Mouse (Mus musculus) cerebellum, postnatal 25 days (tissue): ENCODE measurements around the gene Ncoa1.
"Not testable (repeated sequence)": the region's sequence is repeated elsewhere in the genome, so short reads cannot be mapped to it uniquely, and the experiment has no call there.

Source experiments
- DNase-seq, 2 experiments: peaks; one replicate each; pipeline ENCODE4 v3.0.0; 2021; ENCODE audit warnings: mixed read lengths in 2 of 2

Ncoa1 gene

DNA sequence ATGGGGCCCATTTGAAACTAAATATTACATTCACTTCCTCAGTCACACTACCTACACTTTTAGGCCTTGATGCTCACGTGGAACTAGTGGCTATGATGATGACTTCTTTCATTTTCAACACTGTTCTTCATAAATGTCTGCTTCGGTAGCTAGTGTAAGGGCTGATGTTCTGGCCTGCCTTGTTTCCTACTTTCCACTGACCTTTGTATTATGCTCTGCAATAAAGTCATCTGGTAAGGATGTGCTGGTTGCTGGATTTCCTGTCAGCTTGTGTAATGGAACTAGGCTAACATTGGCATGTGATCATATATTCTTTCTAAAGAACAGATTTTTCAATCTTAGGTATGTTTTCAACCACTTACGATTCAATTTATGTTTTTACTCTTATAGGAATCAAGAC is 177.7 kb downstream of the Ncoa1 start:
- DNase-seq: no peak

DNA sequence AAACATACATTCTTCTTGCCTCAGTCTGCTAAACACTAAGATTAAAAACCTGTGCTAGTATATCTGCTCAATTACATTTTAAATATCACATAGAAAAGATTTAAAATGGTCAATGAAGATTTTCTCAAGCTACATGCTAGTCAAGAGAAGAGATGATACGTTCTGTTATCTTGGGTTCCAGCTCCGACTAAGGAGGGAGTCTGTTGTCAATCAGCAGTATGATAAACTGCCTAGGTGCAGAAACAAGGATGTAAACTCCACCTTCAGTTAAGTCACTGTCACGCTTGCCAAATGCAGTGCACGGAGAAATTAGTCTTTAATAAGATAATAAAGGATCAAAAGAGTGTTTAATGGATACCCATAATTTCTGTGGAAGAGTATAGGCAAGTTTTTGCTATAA is 178.4 kb downstream of the Ncoa1 start:
- no peak for DNase-seq

DNA sequence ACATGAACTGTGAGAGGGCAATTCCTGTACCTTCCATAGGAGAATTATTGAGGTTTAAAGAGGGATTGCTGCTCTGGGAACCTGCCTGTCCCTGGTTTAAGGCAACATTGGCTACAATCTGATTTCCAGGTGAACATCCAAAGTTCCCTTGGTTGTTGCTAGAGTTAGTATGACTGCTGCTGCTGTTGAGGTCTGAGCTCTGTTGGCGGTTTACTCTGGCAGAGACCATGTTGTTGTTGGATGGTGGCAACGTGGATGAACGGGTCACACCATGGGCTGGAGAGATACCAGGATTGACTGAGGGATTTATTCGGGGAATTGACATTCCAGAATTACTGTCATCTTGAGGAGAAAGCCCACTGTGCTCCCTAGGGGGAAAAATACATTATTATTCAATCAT is 181.1 kb downstream of the Ncoa1 start:
- DNase-seq: no peak

DNA sequence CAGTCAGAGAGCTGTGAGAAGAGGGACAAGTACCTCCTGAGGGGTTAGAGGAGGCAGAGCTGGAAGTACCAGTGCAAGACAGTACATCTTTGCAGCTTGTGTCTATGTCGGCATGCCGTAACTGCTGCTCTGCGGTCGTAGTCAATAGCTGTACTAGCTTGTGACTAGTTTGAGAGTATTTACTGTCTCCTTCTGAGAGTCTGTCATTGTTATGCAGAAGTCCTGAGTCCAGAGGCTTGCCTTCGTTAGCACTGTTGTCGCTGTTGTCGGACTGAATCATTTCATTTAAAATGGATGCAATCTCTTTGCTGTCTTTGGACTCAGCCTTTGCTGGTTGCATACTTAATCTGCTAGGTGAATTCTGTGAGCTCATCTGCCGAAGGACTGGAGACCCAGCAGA is 181.7 kb downstream of the Ncoa1 start:
- DNase-seq: no peak

DNA sequence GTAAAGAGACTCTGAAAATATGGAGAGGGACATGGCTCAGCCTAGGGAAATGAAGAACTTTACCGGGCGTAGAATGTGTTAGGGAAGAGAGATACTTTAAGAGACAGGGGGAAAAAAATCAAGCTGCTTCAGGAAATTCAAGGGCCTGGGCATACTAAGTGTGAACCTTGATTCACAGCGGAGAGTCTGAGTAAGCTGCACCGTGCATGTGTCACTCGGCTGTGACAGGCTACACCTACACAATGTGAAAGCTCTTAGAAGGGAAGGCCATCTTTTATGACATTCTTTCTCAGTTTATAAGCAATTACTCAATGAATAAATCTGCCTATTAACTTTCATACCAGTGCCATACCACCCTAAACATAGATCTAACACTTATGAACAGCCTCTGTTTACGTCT is 183.2 kb downstream of the Ncoa1 start:
- no peak for DNase-seq

DNA sequence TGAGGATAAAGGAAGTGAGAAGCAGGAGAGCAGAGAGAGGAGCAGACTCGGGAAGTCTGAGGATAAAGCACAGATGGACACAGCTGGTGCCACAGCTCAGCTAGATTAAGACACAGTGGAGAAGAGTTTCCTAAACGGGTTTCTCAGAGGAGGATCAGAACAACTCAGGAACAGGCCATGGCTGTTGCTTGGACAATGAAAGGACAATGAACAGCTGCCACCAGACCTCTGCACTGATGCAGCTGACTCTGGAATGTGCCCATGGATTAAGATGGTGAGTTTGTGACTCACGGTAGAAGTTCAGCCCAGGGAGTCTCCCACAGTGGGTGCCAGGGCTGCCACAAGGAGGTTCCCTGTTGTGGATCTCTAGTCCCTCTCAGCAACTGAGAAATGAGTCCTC is 191.8 kb downstream of the Ncoa1 start:
- no peak for DNase-seq

DNA sequence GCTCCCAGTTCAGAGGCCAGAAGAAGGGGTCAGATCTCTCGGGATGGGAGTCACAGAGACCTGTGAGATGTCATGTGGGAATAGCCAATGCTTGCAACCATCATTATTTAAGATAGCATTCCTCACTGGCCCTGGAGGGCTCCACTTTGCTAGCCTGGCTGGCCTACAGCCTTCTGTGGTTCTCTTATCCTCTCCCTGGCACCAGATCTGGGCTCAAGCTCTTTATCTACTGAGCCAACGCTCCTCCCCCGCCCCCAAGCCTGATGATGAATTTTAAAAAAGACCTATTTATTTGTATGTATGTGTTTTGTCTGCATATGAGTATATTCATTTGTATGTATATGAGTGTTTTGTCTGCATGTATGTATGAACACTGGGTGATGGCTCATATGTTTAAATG is 197.1 kb downstream of the Ncoa1 start:
- no peak for DNase-seq

DNA sequence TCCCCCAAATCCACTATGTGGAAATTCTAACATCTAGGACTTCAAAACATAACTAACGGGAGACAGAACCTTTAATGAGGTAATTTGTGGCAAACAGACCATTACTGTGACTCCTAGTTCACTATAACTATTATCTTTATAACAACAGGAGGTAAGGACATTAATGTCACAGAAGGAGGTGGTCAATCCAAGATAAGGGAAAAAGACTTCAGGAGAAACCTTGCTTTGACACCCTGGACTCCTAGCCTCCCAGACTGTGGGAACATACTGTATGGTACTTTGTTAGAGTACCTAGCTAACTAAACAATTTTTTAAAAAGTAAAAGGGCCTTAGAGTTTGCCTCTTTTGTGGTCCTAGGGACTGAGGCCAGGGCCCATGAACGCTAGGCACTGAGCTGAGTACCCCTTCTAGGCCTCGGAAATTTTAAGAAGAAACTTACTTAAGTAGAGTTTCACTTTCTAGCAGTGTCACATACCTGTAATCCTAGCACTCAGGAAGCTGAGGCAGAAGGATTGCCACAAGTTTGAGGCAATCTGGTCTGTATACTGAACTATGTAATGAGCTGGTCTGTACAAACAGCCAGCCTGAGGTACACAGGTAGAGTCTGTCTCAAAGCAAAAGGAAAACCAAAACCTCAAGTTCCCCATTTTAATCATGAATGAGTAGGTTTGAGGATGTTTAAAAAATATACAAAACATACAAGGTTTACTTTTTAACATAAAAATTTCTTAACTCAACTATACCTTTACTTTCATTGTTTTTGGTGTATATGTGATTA is 197.8 kb downstream of the Ncoa1 start:
- DNase-seq: no peak

DNA sequence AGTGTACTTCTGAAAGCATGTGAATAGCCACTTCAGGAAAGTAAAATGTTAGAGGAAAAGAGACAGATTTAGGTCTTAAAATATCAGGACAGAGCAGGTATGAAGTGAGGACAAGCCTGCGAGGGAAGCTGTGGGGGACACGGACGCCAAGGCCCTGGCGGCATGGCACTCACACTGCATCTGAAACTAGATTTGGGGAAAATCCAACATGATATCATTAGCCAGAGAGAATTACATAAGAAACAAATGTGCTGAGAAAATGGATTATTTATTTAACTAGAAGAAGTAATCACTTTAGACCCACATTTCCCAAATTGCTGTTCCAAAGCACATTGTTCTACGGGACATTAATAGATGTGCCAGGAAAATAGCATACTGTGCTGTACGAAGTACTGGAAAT is 205.9 kb downstream of the Ncoa1 start:
- DNase-seq: peak in 1 of 2 experiments; percentile 26

DNA sequence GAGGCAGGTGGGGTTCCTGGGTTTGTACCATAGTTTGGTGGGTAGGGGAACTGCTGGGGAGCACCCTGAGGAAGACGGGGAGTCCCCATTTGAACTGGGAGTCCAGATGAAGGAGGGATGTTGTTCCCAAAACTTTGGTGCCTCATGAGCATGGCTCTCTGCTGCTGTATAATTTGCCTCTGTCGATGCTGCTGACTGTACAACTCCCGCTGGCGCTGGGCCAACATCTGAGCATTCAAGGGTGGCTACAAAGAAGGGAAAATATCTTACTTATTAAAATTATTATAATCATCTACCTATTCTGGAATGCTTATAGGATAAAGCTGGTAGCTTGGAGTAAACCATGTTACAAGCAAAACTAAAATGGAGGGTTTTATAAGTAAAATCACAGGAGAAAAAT is 209.2 kb downstream of the Ncoa1 start:
- DNase-seq: peak in 1 of 2 experiments; percentile 33

DNA sequence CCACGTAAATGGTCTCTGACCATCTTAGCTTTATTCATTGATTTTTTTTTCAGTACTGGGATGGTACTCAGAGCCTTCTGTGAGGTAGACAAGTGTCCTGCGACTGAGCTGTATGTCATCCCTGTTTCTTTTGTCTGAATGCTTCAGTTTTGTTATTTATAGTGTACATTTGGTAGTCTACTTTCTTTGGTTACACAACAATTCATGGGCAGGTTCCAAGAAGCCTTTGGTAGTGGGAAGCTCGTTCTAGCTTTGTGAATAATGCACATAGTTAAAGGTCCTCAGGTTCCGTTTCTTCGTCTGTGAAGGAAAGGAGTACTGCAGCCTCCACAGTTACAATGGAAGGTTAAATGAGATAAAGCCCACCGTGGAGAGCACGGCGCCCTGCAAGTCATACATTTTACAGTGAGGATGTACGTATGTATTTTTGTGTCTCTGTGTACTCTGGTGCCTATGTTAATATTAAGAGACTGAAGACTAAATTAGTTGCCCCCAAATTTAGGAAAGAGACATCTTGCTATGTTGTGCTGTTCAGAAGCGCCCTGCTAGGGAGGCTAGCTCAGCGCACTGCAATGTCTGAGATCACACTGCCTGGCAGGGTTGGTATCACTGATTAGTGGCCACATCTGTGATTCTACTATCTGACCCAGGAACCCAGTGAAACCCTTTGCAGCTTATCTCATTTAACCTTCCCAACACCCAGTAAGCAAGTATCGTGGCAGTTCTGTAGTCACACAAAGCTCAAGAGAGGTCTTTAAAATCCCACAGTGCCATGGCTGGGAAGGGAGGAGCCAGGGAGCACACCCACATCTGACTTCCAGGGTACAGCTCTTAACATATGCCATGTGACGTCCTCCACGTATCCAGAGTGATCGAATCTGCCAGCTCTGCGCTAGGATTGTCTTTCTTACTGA is 224.0 kb downstream of the Ncoa1 start:
- DNase-seq: no peak

DNA sequence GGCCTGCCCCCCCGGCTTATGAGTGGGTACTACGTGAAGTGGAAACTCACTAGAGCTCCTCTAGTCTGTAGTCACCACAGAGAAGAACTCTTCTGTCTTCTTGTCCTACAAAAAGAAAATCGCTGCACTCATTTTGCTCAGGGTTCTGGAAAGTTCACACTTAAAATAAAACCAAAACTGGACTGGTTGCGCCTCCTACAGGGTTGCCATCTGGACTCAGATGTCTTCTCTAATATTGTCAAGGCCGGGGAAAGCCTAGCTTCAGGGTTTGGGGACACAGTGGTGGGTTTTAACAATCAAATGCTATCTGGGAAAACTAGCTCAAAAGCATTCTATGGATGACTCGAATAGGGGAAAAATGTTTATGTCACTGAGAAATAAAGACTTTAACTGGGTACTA is 227.2 kb downstream of the Ncoa1 start:
- DNase-seq: peak; percentile 67 to 79

DNA sequence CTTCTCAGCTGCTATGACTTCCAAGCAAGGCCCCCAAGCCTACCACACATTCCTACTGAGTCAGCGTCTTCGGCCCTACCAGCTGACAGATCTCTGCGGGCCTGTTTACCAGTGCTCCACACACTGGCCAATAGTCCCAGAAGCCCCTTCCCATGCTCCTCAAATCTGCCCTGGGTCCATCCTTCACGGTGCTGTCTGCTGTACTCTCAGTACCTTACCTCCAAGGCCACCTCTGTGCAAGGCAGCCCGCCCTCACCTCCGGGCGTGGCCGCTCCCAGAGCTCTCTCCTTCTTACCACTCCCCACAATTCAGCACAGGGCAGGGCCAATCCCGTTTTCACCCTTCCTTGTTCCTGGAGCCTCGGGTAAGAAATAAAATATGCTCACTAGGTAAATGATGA is 231.2 kb downstream of the Ncoa1 start:
- DNase-seq: no peak

DNA sequence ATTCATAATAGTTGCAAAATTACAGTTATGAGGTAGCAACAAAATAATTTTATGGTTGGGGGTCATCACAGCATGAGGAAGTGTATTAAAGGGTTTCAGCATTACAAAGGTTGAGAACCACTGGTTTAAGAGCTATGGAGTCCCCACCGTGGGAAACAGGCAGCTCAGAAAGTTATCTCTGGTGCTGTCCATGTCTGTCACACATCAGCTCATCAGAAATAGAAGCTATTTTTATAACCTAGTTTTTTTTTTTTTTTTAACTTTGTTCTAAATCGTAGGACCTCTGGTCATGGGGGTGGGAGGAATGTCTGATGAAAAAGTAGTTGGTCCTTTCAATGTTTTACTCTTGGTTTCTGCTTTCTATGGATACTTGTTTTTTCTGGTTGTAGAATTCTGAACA is 233.2 kb downstream of the Ncoa1 start:
- no peak for DNase-seq

DNA sequence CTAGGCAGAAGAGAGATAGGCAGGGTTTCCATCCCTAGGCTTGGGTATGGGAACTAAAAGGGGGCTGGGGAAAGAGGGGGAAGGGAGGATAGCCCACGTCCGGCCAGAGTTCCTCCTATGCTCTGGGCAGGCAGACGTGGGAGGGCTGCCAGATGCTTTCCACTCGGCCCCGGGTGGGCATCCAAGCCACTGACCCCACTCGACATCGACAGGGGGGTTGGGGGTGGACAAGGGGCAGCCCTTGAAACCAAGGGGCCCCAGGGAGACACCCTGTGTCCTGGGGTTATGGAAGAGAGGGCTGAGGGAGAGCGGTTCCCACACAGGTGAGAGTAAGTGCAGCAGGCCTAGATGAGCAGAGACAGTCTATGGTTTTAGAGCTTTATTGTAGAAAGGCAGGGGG is 236.7 kb downstream of the Ncoa1 start:
- DNase-seq: not testable (repeated sequence)

DNA sequence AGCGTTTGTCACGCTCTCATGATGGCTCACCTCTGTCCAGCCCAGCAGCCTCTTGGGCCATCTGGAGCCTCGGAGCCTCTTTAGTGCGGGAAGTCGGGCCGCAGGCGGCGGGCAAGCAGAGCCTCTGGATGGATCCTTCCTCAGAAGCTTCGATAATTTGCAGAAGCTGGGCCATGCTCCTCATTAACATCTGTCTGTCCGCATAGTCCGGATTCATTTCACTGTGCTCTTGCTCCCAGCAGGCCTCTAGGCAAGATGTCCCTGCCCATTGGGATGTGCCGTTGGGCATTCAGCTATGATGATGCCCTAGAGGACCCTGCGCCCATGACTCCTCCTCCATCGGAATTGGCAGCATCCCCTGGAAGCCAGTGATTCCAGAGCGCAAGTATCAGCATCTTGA is 239.5 kb downstream of the Ncoa1 start:
- no peak for DNase-seq

DNA sequence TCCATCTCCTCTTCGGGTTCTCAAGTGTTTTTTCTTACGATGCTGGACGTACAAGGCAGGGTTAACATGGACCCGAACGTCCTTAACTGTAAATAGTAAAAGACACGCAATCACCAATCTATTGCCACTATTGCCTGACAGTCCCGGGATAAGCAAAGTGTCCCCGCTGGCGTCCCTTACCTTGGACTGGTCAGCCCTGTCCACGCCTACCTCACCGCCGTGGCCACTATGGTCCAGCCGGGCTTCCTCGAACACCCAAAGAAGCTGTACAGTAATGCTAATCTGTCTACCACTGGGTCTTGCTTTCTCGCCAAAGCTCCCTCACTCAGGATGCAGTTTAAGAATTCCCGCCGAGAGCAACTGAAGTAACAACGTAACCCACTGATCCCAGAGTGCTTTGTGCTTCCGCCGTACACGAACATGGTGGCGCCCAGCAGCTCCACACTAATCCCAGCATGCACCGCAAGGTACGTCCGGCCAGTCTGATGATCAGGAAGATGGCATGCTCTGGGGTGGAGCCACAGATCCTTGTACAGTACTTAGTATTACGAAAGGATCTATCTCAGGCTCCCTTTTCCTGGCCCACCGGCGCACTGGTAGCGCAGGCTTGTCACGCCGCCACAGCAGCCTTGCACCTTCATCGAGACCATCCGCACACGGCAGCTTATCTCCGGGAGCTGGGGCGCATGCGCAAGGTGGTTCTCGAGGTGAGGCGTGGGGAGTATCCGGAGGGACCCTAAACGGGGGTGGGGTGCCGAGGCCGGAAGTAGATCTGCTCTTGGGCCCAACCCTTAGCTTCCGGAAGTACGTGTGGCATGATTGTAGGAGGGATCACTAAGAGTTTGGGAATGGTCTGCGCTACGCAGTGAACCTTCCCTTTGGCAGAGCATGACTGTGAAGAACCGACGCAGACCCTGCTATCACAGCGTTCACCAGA is 243.1 kb downstream of the Ncoa1 start, which contains the start of the genes Ptrhd1 and Cenpo:
TSS of gene Ptrhd1 (plus strand) at position 456 of the 937 bp plus-strand sequence.
TSS of gene Cenpo (minus strand) at position 723 of the 937 bp plus-strand sequence.
- DNase-seq: peak; percentile 94 to 97

DNA sequence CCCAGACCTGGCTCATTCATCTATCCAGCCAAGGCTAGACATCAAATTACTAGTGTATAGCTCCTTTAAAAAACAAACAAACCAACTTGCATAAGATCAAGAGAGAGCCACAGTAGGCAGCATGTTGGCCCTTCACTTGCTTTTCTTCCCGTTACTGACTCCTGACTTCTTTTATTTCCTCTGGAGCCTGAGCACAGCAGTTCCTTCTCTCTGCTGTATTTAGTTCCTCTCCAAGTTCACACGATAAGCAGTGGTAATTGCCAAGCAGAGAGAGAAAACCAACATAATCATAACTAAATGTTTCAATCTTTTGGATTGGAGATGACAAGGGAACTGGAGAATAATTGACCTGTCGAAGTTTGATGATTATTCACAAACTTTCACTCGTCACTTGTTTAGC is 244.2 kb downstream of the Ncoa1 start:
- no peak for DNase-seq

DNA sequence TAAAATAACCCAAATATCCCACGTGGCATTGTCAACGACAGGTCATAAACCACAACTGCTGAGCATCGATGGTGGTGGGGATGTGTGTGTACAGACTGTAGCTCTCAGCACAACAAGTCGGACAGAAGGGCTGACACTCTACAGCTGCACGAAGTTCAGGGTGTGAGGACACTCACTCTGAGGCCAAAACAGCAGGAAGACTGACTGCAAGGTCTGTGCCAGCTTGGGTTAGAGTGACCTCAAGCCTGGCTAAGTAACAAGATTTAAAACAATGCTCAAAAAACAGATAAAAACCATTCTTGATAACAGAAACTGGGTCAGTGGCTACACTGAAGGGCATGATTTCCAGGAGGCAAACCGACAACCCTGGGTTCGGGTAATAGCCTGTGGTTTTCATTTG is 246.8 kb downstream of the Ncoa1 start:
- DNase-seq: no peak

DNA sequence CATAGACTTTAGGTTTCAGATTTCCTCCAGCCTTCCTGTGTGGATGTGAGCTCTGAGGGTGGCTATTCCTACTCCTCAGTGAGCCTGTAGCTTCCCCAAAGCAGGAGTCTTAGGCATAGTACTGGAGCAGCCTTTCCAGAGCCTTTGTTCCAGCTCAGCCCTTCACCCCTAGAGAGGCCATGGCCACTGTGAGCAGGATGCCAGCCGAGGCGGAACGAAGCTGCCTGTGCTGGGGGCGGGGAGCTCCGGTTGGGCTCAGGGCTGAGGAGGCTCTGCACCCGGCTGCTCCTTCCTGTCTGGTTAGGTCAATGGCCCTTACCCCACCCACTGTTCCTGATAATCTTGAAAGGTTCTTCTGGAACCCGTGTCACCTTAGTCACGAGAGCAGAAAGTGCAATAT is 264.1 kb downstream of the Ncoa1 start:
- DNase-seq: no peak

DNA sequence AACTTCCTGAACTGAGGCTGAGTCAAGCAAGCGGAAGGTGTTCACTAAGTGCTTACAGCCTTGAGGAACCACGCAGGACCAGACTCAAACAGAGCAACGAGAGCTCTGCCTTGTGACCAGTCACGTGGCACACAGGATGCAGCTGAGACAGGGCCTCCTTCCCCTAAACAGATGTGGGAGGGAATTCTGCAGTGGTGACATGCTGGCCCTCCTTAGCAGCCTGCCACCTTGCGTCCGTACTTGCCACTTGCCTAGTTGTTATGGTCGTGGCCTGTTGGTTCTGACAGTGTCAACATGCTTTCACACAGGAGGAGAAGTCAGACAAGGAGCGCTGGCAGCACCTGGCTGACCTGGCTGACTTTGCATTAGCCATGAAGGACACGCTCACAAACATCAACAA is 265.8 kb downstream of the Ncoa1 start:
- DNase-seq: no peak

DNA sequence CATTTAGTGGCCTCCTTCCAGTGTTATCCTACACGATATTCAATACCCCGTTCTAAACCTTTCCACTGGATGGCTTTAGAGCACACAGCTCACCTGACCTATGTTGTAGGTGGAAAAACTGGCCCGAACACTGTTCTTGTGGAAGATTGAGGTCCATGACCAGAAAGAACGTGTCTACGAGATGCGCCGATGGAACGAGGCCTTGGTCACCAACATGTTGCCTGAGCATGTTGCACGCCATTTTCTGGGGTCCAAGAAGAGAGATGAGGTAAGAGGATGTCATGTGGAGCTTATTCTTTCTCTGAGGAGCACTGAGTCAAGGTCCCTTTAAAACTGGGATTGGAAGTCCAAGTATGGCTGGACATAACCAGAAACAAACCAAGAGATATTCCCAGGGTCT is 267.8 kb downstream of the Ncoa1 start:
- DNase-seq: no peak
